In the genomic region with DNA sequence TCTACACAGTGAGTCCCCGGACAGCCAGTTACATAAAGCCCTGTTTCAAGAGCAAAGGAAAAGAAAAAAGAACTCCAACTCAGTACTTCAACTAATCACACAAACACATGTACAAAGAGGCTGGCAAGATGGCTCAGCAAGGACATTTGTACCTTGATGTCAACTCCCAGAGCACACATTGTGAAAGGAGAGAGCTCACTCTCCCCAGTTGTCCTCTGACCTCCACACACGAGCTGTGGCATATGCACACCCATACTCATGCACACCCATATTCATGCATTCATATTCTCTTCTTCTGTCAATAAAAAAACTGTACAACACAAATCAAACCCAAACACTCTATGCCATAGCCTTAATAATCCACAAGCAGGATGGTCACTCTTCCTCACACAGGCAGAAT, we compare ENCODE assay signal across 1 mouse cellular context.
TF ChIP-seq lines count a peak whose summit lies in the region.

No protein-coding gene starts in this region.

TF ChIP-seq in myocyte, 11 proteins besides CTCF, POLR2A, EP300 and RAD21 (continued from another document):
- TF ChIP-seq POLR2AphosphoS2 (IDR thresholded peaks at IDR 0.05; ENCODE audit: insufficient read length, low read depth) = no peak
TF ChIP-seq in myocyte: peak in this region for 0.
